12 mouse cellular contexts compared by ENCODE assay signal in the genomic region with DNA sequence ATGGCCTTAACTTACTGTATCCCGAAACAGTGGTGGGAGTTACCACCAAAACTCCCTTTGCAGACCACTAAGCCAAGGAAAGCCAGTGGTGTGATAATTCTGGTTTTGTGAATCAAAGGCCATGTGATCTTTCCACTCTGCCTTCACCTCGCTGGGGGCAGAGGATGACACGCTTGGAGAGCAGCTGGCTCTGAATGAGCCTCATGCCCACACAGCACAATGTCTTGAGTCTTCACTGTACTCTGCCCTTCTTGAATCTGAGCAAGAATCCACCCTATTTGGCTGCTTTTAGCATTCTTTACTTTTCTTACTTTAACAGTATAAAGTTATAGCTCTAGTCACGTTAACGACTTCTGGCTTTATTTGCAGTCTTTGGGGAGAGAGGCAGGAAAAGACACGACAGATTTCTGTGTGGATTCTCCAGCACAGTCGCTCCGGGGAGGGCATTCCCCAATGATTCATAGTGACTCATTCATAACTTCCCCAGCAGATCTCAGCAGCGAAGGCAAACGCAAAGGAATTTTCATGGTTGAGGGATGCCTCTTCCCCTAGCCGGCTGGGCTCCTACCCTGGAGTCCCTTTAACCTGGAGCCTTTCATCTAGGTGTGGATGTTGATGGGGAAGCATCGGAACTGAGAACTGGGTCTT.
A peak's percentile ranks its signal among the peaks of the same experiment; 100 is the strongest.
DNase-seq lines count a peak whose midpoint lies in the region; ATAC-seq lines count a peak whose summit lies in the region.
"Had no signal": no experiment of that assay in that cellular context is flagged by ENCODE, and none has a peak within 500 bp of the region (broad histone marks: within the 10 kb centered on the region; RNA-seq: fewer than 3 reads in every experiment).

No protein-coding gene starts in this region.

- H3K36me3 ChIP-seq in forebrain, embryonic 10.5 days (replicated peaks), result no peaks in the 10 kb centered on the region
- no peaks in the 10 kb centered on the region for H3K36me3 ChIP-seq in liver, embryonic 11.5 days (ENCODE audit: control insufficient read depth, insufficient read depth, low read length)
- H3K36me3 ChIP-seq: embryonic facial prominence, embryonic 13.5 days; liver, embryonic 15.5 days; midbrain, embryonic 12.5 days had no signal

- intact Hi-C loops in heart, postnatal 25 days (cut with DNase I), result loop anchor here (2.0 to 10.0 kb wide), 4 partner anchors 46 to 988 kb away; no protein-coding TSS in a partner anchor

- no peak for ATAC-seq in liver, embryonic 11.5 days (replicated peaks; ENCODE audit: low FRiP score)

- 90% methylated on average over 12 of the region's 12 CpGs for WGBS in forebrain, embryonic 10.5 days
- whole genome bisulfite sequencing in liver, embryonic 11.5 days, result 78% methylated on average over 12 of the region's 12 CpGs

- no peak overlapping the region for H3K9ac ChIP-seq in liver, embryonic 11.5 days (ENCODE audit: low read depth, low read length)
- H3K9ac ChIP-seq: embryonic facial prominence, embryonic 13.5 days; liver, embryonic 15.5 days; midbrain, embryonic 12.5 days had no signal

- H3K9me3 ChIP-seq in forebrain, embryonic 10.5 days, result no peaks in the 10 kb centered on the region
- no peaks in the 10 kb centered on the region for H3K9me3 ChIP-seq in liver, embryonic 11.5 days (ENCODE audit: control insufficient read depth, low read length)
- H3K9me3 ChIP-seq: embryonic facial prominence, embryonic 13.5 days; liver, embryonic 15.5 days; midbrain, embryonic 12.5 days had no signal

- no peak overlapping the region for H3K27ac ChIP-seq in forebrain, embryonic 10.5 days
- H3K27ac ChIP-seq in liver, embryonic 11.5 days (ENCODE audit: low read depth, low read length), result no peak overlapping the region
- H3K27ac ChIP-seq: embryonic facial prominence, embryonic 13.5 days; liver, embryonic 15.5 days; midbrain, embryonic 12.5 days had no signal

- peak; percentile 41 for DNase-seq in heart, adult 8-10 months (ENCODE audit: low spot score)
- no peak for DNase-seq in heart, postnatal 25 days (ENCODE audit: low spot score)
- peak; percentile 86 for DNase-seq in 3T3-L1 (ENCODE audit: low read depth, low spot score)
- peak; percentile 25 for DNase-seq in adrenal gland, adult 8-10 months
- DNase-seq in kidney, postnatal 25 days, result peak; percentile 45 to 82
- no peak for DNase-seq in forebrain, embryonic 10.5 days (ENCODE audit: extremely low spot score, low spot score)
- DNase-seq in liver, embryonic 11.5 days (ENCODE audit: low spot score), result no peak
- DNase-seq in cerebellum, adult 8-10 months, result no peak
- DNase-seq: gastrocnemius, postnatal 14 days had no signal

- no peaks in the 10 kb centered on the region for H3K4me1 ChIP-seq in forebrain, embryonic 10.5 days
- H3K4me1 ChIP-seq in liver, embryonic 11.5 days (replicated peaks; ENCODE audit: control insufficient read depth, insufficient read depth, low read length), result no peaks in the 10 kb centered on the region
- H3K4me1 ChIP-seq: liver, embryonic 15.5 days; midbrain, embryonic 12.5 days had no signal

- H3K4me3 ChIP-seq in forebrain, embryonic 10.5 days, result no peak overlapping the region
- no peak overlapping the region for H3K4me3 ChIP-seq in liver, embryonic 11.5 days (ENCODE audit: low read depth, low read length)
- H3K4me3 ChIP-seq: embryonic facial prominence, embryonic 13.5 days; liver, embryonic 15.5 days; midbrain, embryonic 12.5 days had no signal

- no peaks in the 10 kb centered on the region for H3K27me3 ChIP-seq in forebrain, embryonic 10.5 days (ENCODE audit: poor library complexity, severe bottlenecking)
- no peaks in the 10 kb centered on the region for H3K27me3 ChIP-seq in liver, embryonic 11.5 days (replicated peaks; ENCODE audit: control insufficient read depth, insufficient read depth, low read length)
- H3K27me3 ChIP-seq: liver, embryonic 15.5 days; midbrain, embryonic 12.5 days had no signal

- H3K4me2 ChIP-seq in liver, embryonic 11.5 days, result no peak overlapping the region
- H3K4me2 ChIP-seq: embryonic facial prominence, embryonic 13.5 days; liver, embryonic 15.5 days; midbrain, embryonic 12.5 days had no signal

Comparison
In these comparisons a context has a peak if more than half of its experiments do, and no peak if none do; other contexts are left out.
1. DNase-seq: peak in heart, adult 8-10 months (single experiment), 3T3-L1 (single experiment), adrenal gland, adult 8-10 months (single experiment) and kidney, postnatal 25 days (2 of 2); none in heart, postnatal 25 days (single experiment), forebrain, embryonic 10.5 days (single experiment), liver, embryonic 11.5 days (single experiment) and cerebellum, adult 8-10 months (single experiment).